Mouse (Mus musculus) erythroblast, embryonic 14.5 days (primary cell): ENCODE data around the gene Aen. TPM values are rescaled to one million over a fixed set of nuclear protein-coding genes. Genes with fewer than 3 reads are reported as not detected.
A peak's percentile ranks its signal among the peaks of the same experiment; 100 is the strongest.

Experiments
- H3K27me3 ChIP-seq: 2 replicates; pipeline ENCODE4 v1.6.1; 2012; ENCODE audit warnings: inconsistent platforms; ENCODE audit not compliant: control insufficient read depth
- H3K36me3 ChIP-seq: 2 replicates; pipeline ENCODE4 v1.6.1; 2012; ENCODE audit warnings: mild to moderate bottlenecking, inconsistent platforms; ENCODE audit not compliant: control insufficient read depth
- H3K4me1 ChIP-seq: 2 replicates; pipeline ENCODE4 v1.6.1; 2012; ENCODE audit warnings: inconsistent platforms; ENCODE audit not compliant: control insufficient read depth
- H3K4me3 ChIP-seq: replicated peaks from 2 replicates; pipeline ENCODE3; 2012; ENCODE audit warnings: moderate library complexity, mild to moderate bottlenecking, inconsistent platforms
- H3K9me3 ChIP-seq: 2 replicates; pipeline ENCODE4 v1.6.1; 2012; ENCODE audit warnings: low read length, inconsistent platforms, mixed read lengths; ENCODE audit not compliant: control insufficient read depth
- GATA1 ChIP-seq: IDR thresholded peaks from 2 replicates; pipeline ENCODE4 v1.6.1; 2012; ENCODE audit warnings: low read length, inconsistent platforms, mixed read lengths
- TAL1 ChIP-seq: IDR thresholded peaks from 3 replicates; pipeline ENCODE4 v1.6.1; 2012; ENCODE audit warnings: low read length, inconsistent platforms, mixed read lengths
- polyA plus RNA-seq: library from polyadenylated mRNA; stranded (reverse); fragments of >175 nt; gene quantifications from 2 replicates; pipeline ENCODE4 v1.2.3, GENCODE M21; 2012

The Aen gene
- polyA plus RNA-seq, 1 experiment: 2.5 TPM

DNA sequence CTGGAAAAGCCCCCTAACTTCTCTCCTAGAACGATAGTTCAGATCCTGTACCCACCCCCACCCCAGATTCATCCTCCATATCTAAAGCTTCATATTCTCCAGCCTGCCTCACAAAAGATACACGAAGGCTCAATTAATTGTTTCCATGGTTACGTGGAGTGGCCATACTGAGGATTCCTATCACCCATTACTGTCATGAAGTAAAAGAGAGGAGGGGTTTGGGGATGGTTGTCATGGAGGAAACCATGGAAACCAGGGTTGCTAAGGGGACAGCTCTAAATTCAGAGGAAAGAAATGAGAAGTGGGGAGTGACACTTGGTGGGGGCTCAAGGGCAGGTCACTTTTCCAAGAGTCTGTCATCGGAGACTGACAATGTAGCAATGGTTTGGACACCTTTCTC lies 9.2 kb upstream of the Aen start:
- Histone ChIP-seq H3K27me3 (peaks cover 85% of the 10 kb centered on the region), H3K9me3 (peaks cover 5% of the 10 kb centered on the region; the same call in 1 of the 2 replicates), H3K36me3 (no peaks in the 10 kb centered on the region), H3K4me3 (no peak overlapping the region), H3K4me1 (peaks cover 2% of the 10 kb centered on the region; the same call in 1 of the 2 replicates)
- TF ChIP-seq TAL1 (no peak), GATA1 (no peak)

GRCm38 (mm10) chr7:78887431-78887842 lies 8.2 kb upstream of the Aen start:
- Histone ChIP-seq H3K36me3 (no peaks in the 10 kb centered on the region), H3K27me3 (peaks cover 75% of the 10 kb centered on the region), H3K4me1 (peaks cover 10% of the 10 kb centered on the region), H3K4me3 (no peak overlapping the region), H3K9me3 (peaks cover 5% of the 10 kb centered on the region; the same call in 1 of the 2 replicates)
- TF ChIP-seq GATA1 (no peak), TAL1 (no peak)

DNA sequence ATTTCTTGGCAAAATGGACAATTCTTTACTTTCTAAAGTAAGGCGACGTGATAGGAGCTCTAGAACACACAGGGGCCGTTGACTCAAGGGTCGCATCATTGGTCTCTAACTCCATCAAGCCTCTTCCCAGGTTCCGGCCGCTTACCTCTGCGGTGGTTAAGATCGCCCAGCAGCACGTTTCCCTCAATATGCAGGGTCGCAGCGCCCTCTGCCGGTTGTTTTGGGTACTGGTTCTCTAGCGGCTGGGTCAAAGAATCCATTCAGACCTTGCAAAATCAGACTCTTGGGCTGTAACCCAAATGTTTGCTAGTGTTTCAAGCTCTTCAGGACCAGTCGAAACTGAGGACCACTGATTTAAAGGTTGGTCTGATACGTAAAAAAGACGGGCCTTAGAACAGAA lies 5.0 kb upstream of the Aen start:
- Histone ChIP-seq H3K27me3 (peaks cover 43% of the 10 kb centered on the region), H3K4me1 (peaks cover 36% of the 10 kb centered on the region), H3K9me3 (no peaks in the 10 kb centered on the region), H3K4me3 (no peak overlapping the region), H3K36me3 (no peaks in the 10 kb centered on the region)
- TF ChIP-seq GATA1 (no peak), TAL1 (no peak)

- Histone ChIP-seq H3K27me3 (peaks cover 12% of the 10 kb centered on the region), H3K4me1 (peaks cover 65% of the 10 kb centered on the region), H3K36me3 (peaks cover 11% of the 10 kb centered on the region), H3K4me3 (no peak overlapping the region), H3K9me3 (no peaks in the 10 kb centered on the region)
- TF ChIP-seq TAL1 (no peak), GATA1 (no peak)
Observed at GRCm38 (mm10) chr7:78893917-78894316, 1.7 kb upstream of the Aen start.

DNA sequence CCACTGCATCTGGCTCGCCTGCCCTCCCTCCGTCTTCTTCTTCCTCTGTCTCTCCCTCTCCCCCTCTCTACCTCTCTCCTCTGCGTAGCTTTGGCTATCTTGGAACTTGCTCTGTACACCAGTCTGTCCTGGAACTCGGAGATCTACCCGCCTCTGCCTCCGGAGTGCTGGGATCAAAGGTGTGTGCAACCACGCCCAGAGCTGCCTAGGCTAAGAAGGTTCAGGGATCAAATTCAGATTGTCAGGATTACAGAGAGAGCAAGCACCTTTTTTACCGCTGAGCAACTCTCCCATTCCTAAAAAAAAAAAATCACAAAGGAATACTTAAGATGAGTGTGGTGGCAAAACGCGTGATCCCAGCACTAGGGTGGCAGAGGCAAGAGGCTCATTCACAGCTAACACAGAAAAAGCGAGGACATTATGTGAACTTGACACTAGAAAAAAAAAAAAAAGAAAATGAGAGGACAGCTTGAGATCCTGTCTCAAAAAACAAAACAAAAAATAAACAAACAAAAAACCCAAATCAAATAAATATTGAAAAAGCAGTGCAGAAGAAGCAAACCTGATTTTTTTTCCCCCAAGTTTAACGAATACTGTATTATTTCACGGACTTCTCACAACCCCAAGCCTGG lies 517 bp upstream of the Aen start:
- peaks cover 11% of the 10 kb centered on the region for H3K36me3 ChIP-seq
- TF ChIP-seq TAL1: no peak
- no peak for TF ChIP-seq GATA1
- no peaks in the 10 kb centered on the region for H3K9me3 ChIP-seq
- peaks cover 65% of the 10 kb centered on the region for H3K4me1 ChIP-seq
- peak overlapping the region; percentile 92 for H3K4me3 ChIP-seq
- H3K27me3 ChIP-seq: peaks cover 3% of the 10 kb centered on the region

DNA sequence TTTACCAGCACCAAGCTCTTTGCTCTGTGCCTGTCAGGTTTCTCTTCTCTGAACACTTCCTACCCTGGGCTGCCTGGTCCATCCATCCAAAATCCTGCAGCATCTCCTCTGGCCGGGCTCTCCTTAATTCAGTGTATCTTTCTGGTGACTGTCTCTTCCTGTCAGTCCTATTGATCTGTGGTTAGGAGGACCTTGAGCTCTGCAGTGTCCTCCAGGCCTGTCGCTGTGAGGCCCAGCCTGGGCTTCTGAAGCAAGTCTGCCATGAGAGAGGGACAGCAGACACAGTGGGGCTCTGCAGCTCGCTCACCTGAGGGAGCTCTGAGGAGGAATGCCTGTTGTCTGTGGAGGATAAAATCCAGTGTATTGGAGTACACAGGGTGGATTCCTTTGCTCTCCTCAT lies 1.9 kb downstream of the Aen start:
- TF ChIP-seq GATA1: no peak
- no peak for TF ChIP-seq TAL1
- Histone ChIP-seq H3K9me3 (no peaks in the 10 kb centered on the region), H3K36me3 (peaks cover 18% of the 10 kb centered on the region), H3K4me1 (peaks cover 61% of the 10 kb centered on the region), H3K27me3 (no peaks in the 10 kb centered on the region), H3K4me3 (no peak overlapping the region)

- no peak overlapping the region for H3K4me3 ChIP-seq
- no peaks in the 10 kb centered on the region for H3K27me3 ChIP-seq
- TF ChIP-seq TAL1 (no peak), GATA1 (no peak)
- peaks cover 14% of the 10 kb centered on the region for H3K4me1 ChIP-seq
- peaks cover 61% of the 10 kb centered on the region for H3K36me3 ChIP-seq
- H3K9me3 ChIP-seq: no peaks in the 10 kb centered on the region
Observed at GRCm38 (mm10) chr7:78903174-78903870, 7.7 kb downstream of the Aen start.

GRCm38 (mm10) chr7:78904175-78904574 lies 8.5 kb downstream of the Aen start:
- Histone ChIP-seq H3K9me3 (no peaks in the 10 kb centered on the region), H3K4me3 (no peak overlapping the region), H3K4me1 (peaks cover 11% of the 10 kb centered on the region), H3K27me3 (no peaks in the 10 kb centered on the region), H3K36me3 (peaks cover 64% of the 10 kb centered on the region)
- TF ChIP-seq TAL1: no peak
- TF ChIP-seq GATA1: no peak

DNA sequence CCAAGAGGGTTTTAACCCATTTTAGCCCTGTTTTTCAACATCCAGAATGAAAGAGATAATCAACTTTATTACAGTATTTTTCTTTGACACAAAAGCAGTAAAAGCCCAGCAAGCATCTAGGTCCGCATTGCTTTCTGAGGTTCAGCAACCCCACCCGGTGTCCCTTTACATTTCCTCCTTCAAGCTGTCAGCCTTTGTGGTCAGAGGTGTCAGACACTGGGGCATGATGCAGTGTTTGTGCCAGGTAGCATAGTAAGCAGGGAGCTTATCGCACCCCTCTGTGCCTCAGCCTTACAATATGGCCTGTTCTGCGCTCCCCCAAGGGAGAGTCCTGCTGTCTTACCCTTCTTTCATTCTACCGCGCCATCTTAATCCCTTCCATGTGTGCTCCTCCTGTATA lies 13.4 kb downstream of the Aen start:
- Histone ChIP-seq H3K36me3 (peaks cover 54% of the 10 kb centered on the region), H3K4me1 (peaks cover 37% of the 10 kb centered on the region), H3K9me3 (no peaks in the 10 kb centered on the region), H3K27me3 (no peaks in the 10 kb centered on the region), H3K4me3 (no peak overlapping the region)
- TF ChIP-seq TAL1 (no peak), GATA1 (no peak)
